Mouse (Mus musculus) limb, embryonic 14.5 days (tissue): ENCODE results near the gene Sp2. TPM values are rescaled to one million over a fixed set of nuclear protein-coding genes. Genes with fewer than 3 reads are reported as not detected.
A peak's percentile ranks its signal among the peaks of the same experiment; 100 is the strongest.

Source experiments
- ATAC-seq: fragments of 200-750 bp; cut with Nextera tagmentation; 2 replicates; pipeline ENCODE4 v1.8.0; 2017; ENCODE audit warnings: low read depth, moderate number of reproducible peaks, moderate TSS enrichment; ENCODE audit not compliant: low FRiP score
- DNase-seq: peaks from one replicate; pipeline ENCODE4 v3.0.0-alpha.2; 2015; ENCODE audit warnings: low spot score
- H3K27ac ChIP-seq: fragments of 300-500 bp; sonication (generic); replicated peaks from 2 replicates; pipeline ENCODE4 v1.5.1; 2014; ENCODE audit warnings: low read depth, mild to moderate bottlenecking, low read length, moderate library complexity, mixed read lengths
- H3K27me3 ChIP-seq: fragments of 300-500 bp; sonication (generic); 2 replicates; pipeline ENCODE4 v1.6.1; 2014; ENCODE audit warnings: low read length, mixed read lengths; ENCODE audit not compliant: control insufficient read depth, insufficient read depth
- H3K36me3 ChIP-seq: fragments of 300-500 bp; sonication (generic); 2 replicates; pipeline ENCODE4 v1.6.1; 2014; ENCODE audit warnings: mild to moderate bottlenecking, low read length, moderate library complexity, mixed read lengths; ENCODE audit not compliant: control insufficient read depth, insufficient read depth
- H3K4me1 ChIP-seq: fragments of 300-500 bp; sonication (generic); 2 replicates; pipeline ENCODE4 v1.6.1; 2014; ENCODE audit warnings: antibody characterized with exemption, low read length, mixed read lengths; ENCODE audit not compliant: control insufficient read depth, insufficient read depth
- H3K4me2 ChIP-seq: fragments of 300-500 bp; sonication (generic); replicated peaks from 2 replicates; pipeline ENCODE4 v1.6.1; 2014; ENCODE audit warnings: low read depth, mild to moderate bottlenecking, low read length, moderate library complexity; ENCODE audit not compliant: severe bottlenecking
- H3K4me3 ChIP-seq: fragments of 300-500 bp; sonication (generic); replicated peaks from 2 replicates; pipeline ENCODE4 v1.5.1; 2014; ENCODE audit warnings: low read length
- H3K9ac ChIP-seq: fragments of 300-500 bp; sonication (generic); 2 replicates; pipeline ENCODE4 v1.6.1; 2014; ENCODE audit warnings: mild to moderate bottlenecking, low read depth, low read length, moderate library complexity; ENCODE audit not compliant: severe bottlenecking
- H3K9me3 ChIP-seq: fragments of 300-500 bp; sonication (generic); 2 replicates; pipeline ENCODE4 v1.6.1; 2016; ENCODE audit warnings: low read length; ENCODE audit not compliant: control insufficient read depth
- POLR2A ChIP-seq: fragments of 200-500 bp; IDR thresholded peaks from 2 replicates; pipeline ENCODE4 v1.8.0; 2012; ENCODE audit warnings: inconsistent platforms, mild to moderate bottlenecking, moderate library complexity, borderline replicate concordance; ENCODE audit not compliant: insufficient read depth, insufficient read length; ENCODE audit errors: extremely low read depth
- whole genome bisulfite sequencing: fragments of 180-500 bp; shearing (Covaris S2); extraction: QIAGEN DNeasy Blood & Tissue Kit; methylation state at CpG from one replicate; pipeline ENCODE4 v1.1.7; 2014; 5-methylcytosine and 5-hydroxymethylcytosine counted together
- polyA plus RNA-seq, 2 experiments: library from polyadenylated mRNA; depleted of rRNA in 1 of 2; stranded (reverse) in 1 of 2; unstranded in 1 of 2; fragments of >200 nt; fragmentation: Nextera tagmentation in 1 of 2; extraction: Ambion mirVana in 1 of 2; gene quantifications; 2 replicates each; pipeline versions ENCODE4 v1.2.1 to v1.2.3; 2012 to 2014

The Sp2 gene
- polyA plus RNA-seq, 2 experiments = 16.0 to 17.1 TPM

DNA sequence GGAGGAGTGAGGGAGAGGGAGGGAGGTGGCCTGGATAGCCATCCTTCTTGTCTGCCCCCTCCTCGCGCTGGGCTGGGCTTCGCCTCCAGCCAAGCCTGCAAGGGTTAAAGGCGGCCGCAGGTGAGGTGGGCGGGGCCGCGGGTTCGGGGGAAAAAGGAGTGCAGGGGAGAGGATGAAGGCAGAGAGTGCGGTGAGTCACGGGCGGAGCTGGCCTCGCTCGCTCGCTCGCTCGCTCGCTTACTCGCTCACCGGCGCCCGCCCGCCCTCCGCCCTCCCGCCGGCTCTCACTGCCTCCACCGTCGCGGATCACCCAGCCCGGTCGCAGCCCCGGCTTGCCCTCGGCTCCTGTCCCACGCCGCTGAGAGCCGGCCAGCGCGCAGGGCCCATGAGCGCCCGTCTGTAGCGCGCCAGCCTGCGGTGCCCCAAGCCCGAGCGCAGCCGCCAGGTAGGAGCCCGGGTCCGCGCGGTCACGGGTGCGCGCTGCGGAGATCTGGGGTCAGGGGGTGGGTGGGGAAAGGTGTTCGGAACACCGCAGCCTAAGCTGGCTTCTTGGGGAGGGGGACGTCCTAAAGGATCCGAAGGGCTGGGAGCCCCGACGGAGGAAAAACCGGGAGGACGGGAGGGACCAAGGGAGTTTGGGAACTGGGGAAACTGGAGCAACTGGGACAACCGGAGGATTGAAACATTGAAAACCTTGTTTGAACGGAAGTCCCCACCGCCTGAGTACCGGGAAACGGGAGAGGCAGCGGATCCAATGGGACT, 36.0 kb upstream of the Sp2 start:
- no peak for DNase-seq

GRCm38 (mm10) chr11:97017696-97018582, 35.2 kb upstream of the Sp2 start:
- Histone ChIP-seq H3K9ac (0 out of 2 replicates have a peak overlapping the region, but pooled peaks have one; percentile 32), H3K4me2 (peak overlapping the region; percentile 66), H3K4me1 (peaks cover 9% of the 10 kb centered on the region; the same call in 1 of the 2 replicates), H3K27me3 (peaks cover 70% of the 10 kb centered on the region), H3K9me3 (no peaks in the 10 kb centered on the region), H3K4me3 (peak overlapping the region; percentile 41), H3K27ac (no peak overlapping the region), H3K36me3 (no peaks in the 10 kb centered on the region)
- ATAC-seq = no peak
- no peak for DNase-seq
- 2% methylated on average over 36 of the region's 36 CpGs for WGBS
- TF ChIP-seq POLR2A = no peak

More for the DNA sequence above, 36.0 kb upstream of the Sp2 start:
- H3K27ac ChIP-seq = no peak overlapping the region
- H3K9ac ChIP-seq = peak overlapping the region; percentile 32; the same call in 1 of the 2 replicates
- ATAC-seq = no peak
- TF ChIP-seq POLR2A = no peak
- H3K9me3 ChIP-seq = no peaks in the 10 kb centered on the region
- WGBS = under 1% methylated on average over 42 of the region's 68 CpGs
- no peaks in the 10 kb centered on the region for H3K36me3 ChIP-seq
- H3K27me3 ChIP-seq = peaks cover 78% of the 10 kb centered on the region
- peak overlapping the region; percentile 41 for H3K4me3 ChIP-seq
- H3K4me2 ChIP-seq = peak overlapping the region; percentile 66
- peaks cover 9% of the 10 kb centered on the region; the same call in 1 of the 2 replicates for H3K4me1 ChIP-seq

DNA sequence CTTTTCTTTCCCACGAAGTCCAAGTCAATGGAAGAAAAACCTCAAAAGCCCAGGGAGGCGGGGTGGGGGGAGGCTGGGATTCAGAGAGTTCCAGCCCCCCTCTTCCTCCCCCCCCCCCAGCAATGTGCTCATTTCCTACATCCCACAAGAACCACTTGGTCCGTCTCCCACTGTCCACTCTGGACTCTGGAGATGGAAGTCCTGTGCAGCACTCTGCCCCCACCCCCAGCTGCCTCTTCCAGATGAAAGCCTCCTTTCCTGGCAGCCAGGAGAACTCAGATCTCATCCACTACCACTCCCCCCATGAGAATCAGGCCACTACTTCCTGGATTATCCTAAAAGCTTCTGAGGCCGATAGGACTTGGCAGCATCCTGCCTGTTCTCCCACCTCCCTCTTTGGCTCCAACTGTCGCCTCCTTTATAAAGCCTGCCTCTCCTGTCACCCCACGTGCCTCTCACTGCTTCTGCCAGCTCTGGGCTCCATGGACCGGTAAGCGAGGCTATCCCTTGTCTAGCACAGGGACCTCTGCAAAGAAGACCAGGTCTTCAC, 30.4 kb upstream of the Sp2 start, which contains the start of gene Sp6:
TSS of gene Sp6 (plus strand) at position 274 of the 550 bp plus-strand sequence.
- H3K27me3 ChIP-seq = peaks cover 26% of the 10 kb centered on the region
- H3K36me3 ChIP-seq = no peaks in the 10 kb centered on the region
- ATAC-seq = no peak

GRCm38 (mm10) chr11:97009198-97009790, 26.5 kb upstream of the Sp2 start:
- TF ChIP-seq POLR2A = no peak
- Histone ChIP-seq H3K36me3 (no peaks in the 10 kb centered on the region), H3K27ac (no peak overlapping the region), H3K9ac (no peak overlapping the region), H3K9me3 (no peaks in the 10 kb centered on the region), H3K4me1 (no peaks in the 10 kb centered on the region), H3K27me3 (no peaks in the 10 kb centered on the region; the same call in 1 of the 2 replicates), H3K4me2 (no peak overlapping the region), H3K4me3 (no peak overlapping the region)
- WGBS = 43% methylated on average over 8 of the region's 8 CpGs
- no peak for DNase-seq
- ATAC-seq = no peak

More for the DNA sequence above, 30.4 kb upstream of the Sp2 start, which contains the start of gene Sp6:
- Histone ChIP-seq H3K4me1 (no peaks in the 10 kb centered on the region), H3K9me3 (no peaks in the 10 kb centered on the region), H3K9ac (no peak within 1 kb of the TSS), H3K4me2 (no peak within 1 kb of the TSS), H3K27ac (no peak within 1 kb of the TSS), H3K4me3 (no peak within 1 kb of the TSS)
- no peak for DNase-seq
- 26% methylated on average over 8 of the region's 8 CpGs for WGBS
- no peak for TF ChIP-seq POLR2A
